In genomic region chr3:58056191-58057063, GRCm38 (mm10) we compare ENCODE assay signal across 9 mouse cellular contexts.
DNase-seq lines count a peak whose midpoint lies in the region; ATAC-seq and TF ChIP-seq lines count a peak whose summit lies in the region.
"Had no signal": no experiment of that assay in that cellular context is flagged by ENCODE, and none has a peak within 500 bp of the region (broad histone marks: within the 10 kb centered on the region; RNA-seq: fewer than 3 reads in every experiment).

No protein-coding gene starts in this region.

- no peak overlapping the region for H3K27ac ChIP-seq in kidney, postnatal 0 days
- H3K27ac ChIP-seq in liver, embryonic 12.5 days = peak overlapping the region; percentile 85

- peak; percentile 4 to 27 for DNase-seq in adrenal gland, adult (ENCODE audit: inconsistent age in 2 of 2, low spot score in 1 of 2)
- DNase-seq in adrenal gland, postnatal 4 days (ENCODE audit: low spot score in 2 of 2) = no peak
- peak; percentile 14 for DNase-seq in kidney, postnatal 0 days (ENCODE audit: low spot score)
- DNase-seq in kidney, adult 11 months = no peak
- DNase-seq in B cell, adult 2 months = no peak
- DNase-seq: kidney, adult 18-20 months had no signal

- 53% methylated on average over 10 of the region's 10 CpGs for WGBS in kidney, postnatal 0 days
- WGBS in liver, embryonic 12.5 days (ENCODE audit: insufficient replicate concordance) = 28% methylated on average over 10 of the region's 10 CpGs

- H3K9ac ChIP-seq in kidney, postnatal 0 days (ENCODE audit: low read depth, low read length) = no peak overlapping the region
- H3K9ac ChIP-seq in liver, embryonic 12.5 days = no peak overlapping the region

- TF ChIP-seq CTCF in kidney, postnatal 0 days (IDR thresholded peaks at IDR 0.05; ENCODE audit: low read depth) = no peak

- H3K4me2 ChIP-seq in kidney, postnatal 0 days (ENCODE audit: low read length) = no peak overlapping the region
- peak overlapping the region; percentile 41 for H3K4me2 ChIP-seq in liver, embryonic 12.5 days

- no peaks in the 10 kb centered on the region for H3K27me3 ChIP-seq in kidney, postnatal 0 days (ENCODE audit: insufficient read depth, low read length)
- H3K27me3 ChIP-seq in liver, embryonic 12.5 days (replicated peaks) = no peaks in the 10 kb centered on the region

- H3K4me1 ChIP-seq in kidney, postnatal 0 days (replicated peaks; ENCODE audit: insufficient read depth, low read length) = no peaks in the 10 kb centered on the region
- peaks cover 36% of the 10 kb centered on the region for H3K4me1 ChIP-seq in liver, embryonic 12.5 days

- H3K4me3 ChIP-seq in kidney, postnatal 0 days (replicated peaks; ENCODE audit: low read depth, low read length) = no peak overlapping the region
- no peak overlapping the region for H3K4me3 ChIP-seq in liver, embryonic 12.5 days

- no peaks in the 10 kb centered on the region for H3K36me3 ChIP-seq in kidney, postnatal 0 days (ENCODE audit: insufficient read depth, low read length)
- no peaks in the 10 kb centered on the region for H3K36me3 ChIP-seq in liver, embryonic 12.5 days

- no peaks in the 10 kb centered on the region for H3K9me3 ChIP-seq in kidney, postnatal 0 days (replicated peaks; ENCODE audit: low read length)
- no peaks in the 10 kb centered on the region for H3K9me3 ChIP-seq in liver, embryonic 12.5 days (replicated peaks)

- no peak for ATAC-seq in kidney, postnatal 0 days (replicated peaks; ENCODE audit: low FRiP score, low read depth)
- peak; percentile 99 for ATAC-seq in liver, embryonic 12.5 days
- peak; percentile 98 for ATAC-seq in megakaryocyte-erythroid progenitor cell, adult 5-6 weeks (replicated peaks; ENCODE audit: low FRiP score, low TSS enrichment, poor library complexity, severe bottlenecking)
- ATAC-seq in CD4-positive, CD25-positive, alpha-beta regulatory T cell, adult 4 months = no peak

Comparison
In these comparisons a context has a peak if more than half of its experiments do, and no peak if none do; other contexts are left out.
1. DNase-seq: peak in adrenal gland, adult (2 of 2) and kidney, postnatal 0 days (single experiment); none in adrenal gland, postnatal 4 days (0 of 2), kidney, adult 11 months (single experiment) and B cell, adult 2 months (0 of 2).
2. ATAC-seq: peak in liver, embryonic 12.5 days (single experiment) and megakaryocyte-erythroid progenitor cell, adult 5-6 weeks (single experiment); none in kidney, postnatal 0 days (single experiment) and CD4-positive, CD25-positive, alpha-beta regulatory T cell, adult 4 months (single experiment).